Mouse (Mus musculus): ENCODE data around the gene Olfr1009. TPM values are rescaled to one million over a fixed set of nuclear protein-coding genes. Genes with fewer than 3 reads are reported as not detected.

Olfr1009 gene
- total and polyA plus RNA-seq, 2 experiments from 2014 or later = not detected

DNA sequence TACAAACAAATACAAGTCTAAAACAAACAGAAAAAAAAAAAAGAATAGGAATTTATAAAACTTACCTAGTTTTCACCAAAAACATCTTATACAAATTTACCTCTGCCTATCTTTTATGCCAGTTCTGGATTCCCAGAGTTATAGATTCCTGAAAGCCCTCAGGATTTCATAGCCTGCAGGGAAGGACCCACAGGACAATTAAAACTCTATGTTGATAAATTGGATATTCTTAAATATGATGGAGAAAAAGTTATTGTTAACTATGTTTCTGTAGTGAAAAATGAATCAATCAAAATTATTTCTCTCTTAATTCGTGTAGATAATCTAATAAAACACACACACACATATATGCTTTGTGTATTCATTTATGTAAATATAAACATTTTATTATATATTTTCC is 47.4 kb downstream of the Olfr1009 start, which contains the start of gene Olfr1012:
Olfr1012 (minus strand) TSS at position 101 of the 400 bp plus-strand sequence.
- no peak within 1 kb of the TSS for H3K4me3 ChIP-seq (ENCODE audit: low read depth, low read length)
- no peaks in the 10 kb centered on the region for H3K36me3 ChIP-seq (ENCODE audit: insufficient read depth)
- no peak within 1 kb of the TSS for H3K9ac ChIP-seq
- 59% methylated on average over 1 of the region's 1 CpGs for whole genome bisulfite sequencing
- no peak within 1 kb of the TSS for H3K4me2 ChIP-seq (ENCODE audit: low read depth)
- no peaks in the 10 kb centered on the region for H3K4me1 ChIP-seq (ENCODE audit: insufficient read depth)
- H3K9me3 ChIP-seq (ENCODE audit: low read length) = no peaks in the 10 kb centered on the region
- no peak for TF ChIP-seq CTCF (IDR thresholded peaks at IDR 0.05; ENCODE audit: low read depth)
- no peaks in the 10 kb centered on the region for H3K27me3 ChIP-seq (ENCODE audit: insufficient read depth, low read length)
- no peak within 1 kb of the TSS for H3K27ac ChIP-seq (ENCODE audit: low read depth, low read length)
- ATAC-seq (no peak), DNase-seq (no peak)

DNA sequence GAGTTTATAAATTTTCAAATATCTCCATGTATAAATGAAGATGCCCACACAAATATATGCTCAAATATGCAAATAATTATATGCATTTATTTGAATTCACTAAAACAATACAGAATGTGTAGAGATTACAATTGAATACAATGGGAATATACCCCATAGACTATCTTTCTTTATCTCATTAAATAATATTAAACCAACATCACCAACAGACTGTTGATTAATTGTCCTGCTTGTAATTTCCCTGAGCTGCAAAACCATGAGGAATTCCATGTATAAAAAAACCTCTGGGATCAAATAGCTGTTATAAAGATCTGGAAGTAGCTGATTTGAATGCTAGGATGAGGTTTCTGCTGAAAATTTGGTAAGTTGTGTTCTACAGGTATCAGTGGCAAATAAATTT is 51.6 kb downstream of the Olfr1009 start, which contains the start of gene Olfr1013:
Olfr1013 (plus strand) TSS at position 301 of the 400 bp plus-strand sequence.
- no peak for TF ChIP-seq CTCF (IDR thresholded peaks at IDR 0.05; ENCODE audit: low read depth)
- H3K9ac ChIP-seq = no peak within 1 kb of the TSS
- H3K4me2 ChIP-seq (ENCODE audit: low read depth) = no peak within 1 kb of the TSS
- ATAC-seq (no peak), DNase-seq (no peak)
- H3K27ac ChIP-seq (ENCODE audit: low read depth, low read length) = no peak within 1 kb of the TSS
- H3K4me3 ChIP-seq (ENCODE audit: low read depth, low read length) = no peak within 1 kb of the TSS
- H3K27me3 ChIP-seq (ENCODE audit: insufficient read depth, low read length) = no peaks in the 10 kb centered on the region
- H3K36me3 ChIP-seq (ENCODE audit: insufficient read depth) = no peaks in the 10 kb centered on the region
- no peaks in the 10 kb centered on the region for H3K4me1 ChIP-seq (ENCODE audit: insufficient read depth)
- no peaks in the 10 kb centered on the region for H3K9me3 ChIP-seq (ENCODE audit: low read length)

GRCm38 (mm10) chr2:85772413-85772812 is 57.2 kb downstream of the Olfr1009 start, which contains the start of gene Olfr1014:
Gene Olfr1014 (plus strand): TSS chr2:85772713.
- H3K27ac ChIP-seq (ENCODE audit: low read depth, low read length) = no peak within 1 kb of the TSS
- no peaks in the 10 kb centered on the region for H3K36me3 ChIP-seq (ENCODE audit: insufficient read depth)
- H3K4me1 ChIP-seq (ENCODE audit: insufficient read depth) = no peaks in the 10 kb centered on the region
- no peak for TF ChIP-seq CTCF (IDR thresholded peaks at IDR 0.05; ENCODE audit: low read depth)
- H3K4me3 ChIP-seq (ENCODE audit: low read depth, low read length) = no peak within 1 kb of the TSS
- H3K9me3 ChIP-seq (ENCODE audit: low read length) = no peaks in the 10 kb centered on the region
- H3K9ac ChIP-seq = no peak within 1 kb of the TSS
- no peak for ATAC-seq
- DNase-seq = no peak
- H3K27me3 ChIP-seq (ENCODE audit: insufficient read depth, low read length) = no peaks in the 10 kb centered on the region
- H3K4me2 ChIP-seq (ENCODE audit: low read depth) = no peak within 1 kb of the TSS

Other genes starting within 250 kb of the Olfr1009 start
- gene 4833423E24Rik, start 196.4 kb upstream of the Olfr1009 start, total RNA-seq (2014; rRNA removed) = 0.52 and 0.62 TPM in 2 replicates
- gene 4833423E24Rik, start 196.4 kb upstream of the Olfr1009 start, polyA plus RNA-seq (2015; fragmentation: Nextera tagmentation; extraction: Ambion mirVana) = 0.16 and 0.39 TPM in 2 replicates
- not detected in 2 replicates for gene Olfr996, start 136.2 kb upstream of the Olfr1009 start, total RNA-seq (2014; rRNA removed)
- not detected in 2 replicates for gene Olfr996, start 136.2 kb upstream of the Olfr1009 start, polyA plus RNA-seq (2015; fragmentation: Nextera tagmentation; extraction: Ambion mirVana)
- not detected in 2 replicates for gene Olfr998, start 126.5 kb upstream of the Olfr1009 start, total RNA-seq (2014; rRNA removed)
- not detected in 2 replicates for gene Olfr998, start 126.5 kb upstream of the Olfr1009 start, polyA plus RNA-seq (2015; fragmentation: Nextera tagmentation; extraction: Ambion mirVana)
- gene Olfr1000, start 103.5 kb upstream of the Olfr1009 start, total RNA-seq (2014; rRNA removed) = not detected in 2 replicates
- not detected in 2 replicates for gene Olfr1000, start 103.5 kb upstream of the Olfr1009 start, polyA plus RNA-seq (2015; fragmentation: Nextera tagmentation; extraction: Ambion mirVana)
- not detected in 2 replicates for gene Olfr1002, start 64.7 kb upstream of the Olfr1009 start, total RNA-seq (2014; rRNA removed)
- not detected in 2 replicates for gene Olfr1002, start 64.7 kb upstream of the Olfr1009 start, polyA plus RNA-seq (2015; fragmentation: Nextera tagmentation; extraction: Ambion mirVana)
- gene Olfr154, start 51.0 kb upstream of the Olfr1009 start, total RNA-seq (2014; rRNA removed) = not detected in 2 replicates
- gene Olfr154, start 51.0 kb upstream of the Olfr1009 start, polyA plus RNA-seq (2015; fragmentation: Nextera tagmentation; extraction: Ambion mirVana) = not detected in 2 replicates
- not detected in 2 replicates for gene Olfr1006, start 36.7 kb upstream of the Olfr1009 start, total RNA-seq (2014; rRNA removed)
- not detected in 2 replicates for gene Olfr1006, start 36.7 kb upstream of the Olfr1009 start, polyA plus RNA-seq (2015; fragmentation: Nextera tagmentation; extraction: Ambion mirVana)
- not detected in 2 replicates for gene Olfr1008, start 26.0 kb upstream of the Olfr1009 start, total RNA-seq (2014; rRNA removed)
- not detected in 2 replicates for gene Olfr1008, start 26.0 kb upstream of the Olfr1009 start, polyA plus RNA-seq (2015; fragmentation: Nextera tagmentation; extraction: Ambion mirVana)
- not detected in 2 replicates for gene Olfr1012, start 47.3 kb downstream of the Olfr1009 start, total RNA-seq (2014; rRNA removed)
- gene Olfr1012, start 47.3 kb downstream of the Olfr1009 start, polyA plus RNA-seq (2015; fragmentation: Nextera tagmentation; extraction: Ambion mirVana) = not detected in 2 replicates
- gene Olfr1013, start 51.7 kb downstream of the Olfr1009 start, total RNA-seq (2014; rRNA removed) = not detected in 2 replicates
- not detected in 2 replicates for gene Olfr1013, start 51.7 kb downstream of the Olfr1009 start, polyA plus RNA-seq (2015; fragmentation: Nextera tagmentation; extraction: Ambion mirVana)
- gene Olfr1014, start 57.3 kb downstream of the Olfr1009 start, total RNA-seq (2014; rRNA removed) = not detected in 2 replicates
- gene Olfr1014, start 57.3 kb downstream of the Olfr1009 start, polyA plus RNA-seq (2015; fragmentation: Nextera tagmentation; extraction: Ambion mirVana) = not detected in 2 replicates
- gene Olfr1015, start 66.6 kb downstream of the Olfr1009 start, total RNA-seq (2014; rRNA removed) = 0.08 TPM in 1 of 2 replicates, not detected in the other
- gene Olfr1015, start 66.6 kb downstream of the Olfr1009 start, polyA plus RNA-seq (2015; fragmentation: Nextera tagmentation; extraction: Ambion mirVana) = not detected in 2 replicates
- gene Olfr1016, start 87.1 kb downstream of the Olfr1009 start, total RNA-seq (2014; rRNA removed) = not detected in 2 replicates
- not detected in 2 replicates for gene Olfr1016, start 87.1 kb downstream of the Olfr1009 start, polyA plus RNA-seq (2015; fragmentation: Nextera tagmentation; extraction: Ambion mirVana)
- gene Olfr1018, start 103.1 kb downstream of the Olfr1009 start, total RNA-seq (2014; rRNA removed) = not detected in 2 replicates
- gene Olfr1018, start 103.1 kb downstream of the Olfr1009 start, polyA plus RNA-seq (2015; fragmentation: Nextera tagmentation; extraction: Ambion mirVana) = not detected in 2 replicates
- gene Olfr1019, start 130.1 kb downstream of the Olfr1009 start, total RNA-seq (2014; rRNA removed) = 0.08 TPM in 1 of 2 replicates, not detected in the other
- not detected in 2 replicates for gene Olfr1019, start 130.1 kb downstream of the Olfr1009 start, polyA plus RNA-seq (2015; fragmentation: Nextera tagmentation; extraction: Ambion mirVana)
- not detected in 2 replicates for gene Olfr1020, start 131.6 kb downstream of the Olfr1009 start, total RNA-seq (2014; rRNA removed)
- not detected in 2 replicates for gene Olfr1020, start 131.6 kb downstream of the Olfr1009 start, polyA plus RNA-seq (2015; fragmentation: Nextera tagmentation; extraction: Ambion mirVana)
- gene Olfr1022, start 153.2 kb downstream of the Olfr1009 start, total RNA-seq (2014; rRNA removed) = not detected in 2 replicates
- not detected in 2 replicates for gene Olfr1022, start 153.2 kb downstream of the Olfr1009 start, polyA plus RNA-seq (2015; fragmentation: Nextera tagmentation; extraction: Ambion mirVana)
- not detected in 2 replicates for gene Olfr1023, start 170.2 kb downstream of the Olfr1009 start, total RNA-seq (2014; rRNA removed)
- gene Olfr1023, start 170.2 kb downstream of the Olfr1009 start, polyA plus RNA-seq (2015; fragmentation: Nextera tagmentation; extraction: Ambion mirVana) = not detected in 2 replicates
- not detected in 2 replicates for gene Olfr1024, start 189.6 kb downstream of the Olfr1009 start, total RNA-seq (2014; rRNA removed)
- not detected in 2 replicates for gene Olfr1024, start 189.6 kb downstream of the Olfr1009 start, polyA plus RNA-seq (2015; fragmentation: Nextera tagmentation; extraction: Ambion mirVana)
- not detected in 2 replicates for gene Olfr1025-ps1, start 199.8 kb downstream of the Olfr1009 start, total RNA-seq (2014; rRNA removed)
- not detected in 2 replicates for gene Olfr1025-ps1, start 199.8 kb downstream of the Olfr1009 start, polyA plus RNA-seq (2015; fragmentation: Nextera tagmentation; extraction: Ambion mirVana)
- gene Olfr1026, start 206.1 kb downstream of the Olfr1009 start, total RNA-seq (2014; rRNA removed) = not detected in 2 replicates
- not detected in 2 replicates for gene Olfr1026, start 206.1 kb downstream of the Olfr1009 start, polyA plus RNA-seq (2015; fragmentation: Nextera tagmentation; extraction: Ambion mirVana)
- gene Olfr1028, start 235.0 kb downstream of the Olfr1009 start, total RNA-seq (2014; rRNA removed) = not detected in 2 replicates
- not detected in 2 replicates for gene Olfr1028, start 235.0 kb downstream of the Olfr1009 start, polyA plus RNA-seq (2015; fragmentation: Nextera tagmentation; extraction: Ambion mirVana)